Mouse (Mus musculus): ENCODE data around the gene Bend3.

DNA sequence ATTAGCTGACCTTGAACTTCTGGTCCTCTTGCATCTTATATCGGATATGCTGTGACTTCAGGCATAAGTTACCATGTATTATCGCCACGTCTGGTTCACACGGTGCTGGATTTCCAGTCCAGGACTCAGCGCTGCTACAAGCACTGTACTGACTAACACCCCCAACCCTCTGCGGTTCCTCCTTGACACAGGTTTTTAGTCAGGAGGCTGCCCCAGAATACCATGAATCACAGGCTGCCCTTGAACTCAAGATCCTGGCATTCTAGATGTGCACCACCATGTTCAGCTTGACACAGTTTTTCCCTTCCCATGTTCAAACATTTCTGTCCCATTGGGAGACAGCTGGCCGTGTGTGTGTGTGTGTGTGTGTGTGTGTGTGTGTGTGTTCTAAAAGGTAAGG, 10.5 kb downstream of the Bend3 start:
- TF ChIP-seq POLR2A (IDR thresholded peaks at IDR 0.05; ENCODE audit: borderline replicate concordance, insufficient read depth, low read length) (no peak), CTCF (IDR thresholded peaks at IDR 0.05; ENCODE audit: borderline replicate concordance, insufficient read depth, low read depth, low read length) (no peak)
